Mouse (Mus musculus) intestine, postnatal 0 days (tissue): ENCODE data around the gene Il34. TPM values are rescaled to one million over a fixed set of nuclear protein-coding genes. Genes with fewer than 3 reads are reported as not detected.

Source experiments
- ATAC-seq: fragments of 200-750 bp; cut with Nextera tagmentation; 2 replicates; pipeline ENCODE4 v1.8.0; 2017; ENCODE audit warnings: mild to moderate bottlenecking, moderate TSS enrichment, moderate library complexity
- H3K27ac ChIP-seq: fragments of 300-500 bp; sonication (generic); 2 replicates; pipeline ENCODE4 v1.5.1; 2014; ENCODE audit warnings: mild to moderate bottlenecking, low read depth, low read length, moderate library complexity
- H3K27me3 ChIP-seq: fragments of 300-500 bp; sonication (generic); replicated peaks from 2 replicates; pipeline ENCODE4 v1.6.1; 2014; ENCODE audit warnings: low read length, mixed read lengths; ENCODE audit not compliant: control insufficient read depth, insufficient read depth
- H3K36me3 ChIP-seq: fragments of 300-500 bp; sonication (generic); 2 replicates; pipeline ENCODE4 v1.6.1; 2014; ENCODE audit warnings: mild to moderate bottlenecking, moderate library complexity; ENCODE audit not compliant: control insufficient read depth, insufficient read depth
- H3K4me1 ChIP-seq: fragments of 300-500 bp; sonication (generic); replicated peaks from 2 replicates; pipeline ENCODE4 v1.6.1; 2014; ENCODE audit warnings: antibody characterized with exemption, low read length, mixed read lengths; ENCODE audit not compliant: control insufficient read depth, insufficient read depth
- H3K4me2 ChIP-seq: fragments of 300-500 bp; sonication (generic); replicated peaks from 2 replicates; pipeline ENCODE4 v1.6.1; 2014; ENCODE audit warnings: low read depth, mild to moderate bottlenecking, moderate library complexity
- H3K4me3 ChIP-seq: fragments of 300-500 bp; sonication (generic); 2 replicates; pipeline ENCODE4 v1.5.1; 2014; ENCODE audit warnings: low read depth, low read length
- H3K9ac ChIP-seq: fragments of 300-500 bp; sonication (generic); 2 replicates; pipeline ENCODE4 v1.6.1; 2014; ENCODE audit warnings: mild to moderate bottlenecking, low read depth, low read length
- H3K9me3 ChIP-seq: fragments of 300-500 bp; sonication (generic); 2 replicates; pipeline ENCODE4 v1.6.1; 2016; ENCODE audit warnings: mixed run types; ENCODE audit not compliant: control insufficient read depth
- CTCF ChIP-seq: sonication (generic); IDR thresholded peaks from 2 replicates; pipeline ENCODE4 v1.5.1; 2016; ENCODE audit warnings: low read depth, mild to moderate bottlenecking, control low read depth, antibody characterized with exemption, moderate library complexity
- WGBS: fragments of 180-500 bp; shearing (Covaris S2); extraction: QIAGEN DNeasy Blood & Tissue Kit; methylation state at CpG from one replicate; pipeline ENCODE4 v1.1.7; 2014; 5-methylcytosine and 5-hydroxymethylcytosine counted together
- polyA plus RNA-seq: library from polyadenylated mRNA; unstranded; fragments of >200 nt; fragmentation: Nextera tagmentation; extraction: Ambion mirVana; gene quantifications from 2 replicates; pipeline ENCODE4 v1.2.1, GENCODE M21; 2015

Gene Il34
- polyA plus RNA-seq, result 2.7 and 3.0 TPM in 2 replicates

GRCm38 (mm10) chr8:110805669-110806068 lies at the start of gene Il34:
Gene Il34 (minus strand): TSS chr8:110805924.
- H3K4me3 ChIP-seq, result peak within 1 kb of the TSS; percentile 19; the same call in 1 of the 2 replicates
- H3K27me3 ChIP-seq, result no peaks in the 10 kb centered on the region
- no peak within 1 kb of the TSS for H3K27ac ChIP-seq
- H3K4me1 ChIP-seq, result no peaks in the 10 kb centered on the region
- H3K9ac ChIP-seq, result no peak within 1 kb of the TSS
- H3K36me3 ChIP-seq, result peaks cover 16% of the 10 kb centered on the region
- peak within 1 kb of the TSS; percentile 54 for H3K4me2 ChIP-seq
- 16% methylated on average over 12 of the region's 12 CpGs for WGBS
- no peaks in the 10 kb centered on the region for H3K9me3 ChIP-seq
- TF ChIP-seq CTCF, result no peak
- peak; percentile 54 for ATAC-seq

- Histone ChIP-seq H3K4me2 (no peak overlapping the region), H3K36me3 (peaks cover 65% of the 10 kb centered on the region), H3K27ac (no peak overlapping the region; the same call in 1 of the 2 replicates), H3K4me1 (no peaks in the 10 kb centered on the region), H3K9ac (no peak overlapping the region), H3K9me3 (no peaks in the 10 kb centered on the region), H3K27me3 (no peaks in the 10 kb centered on the region), H3K4me3 (no peak overlapping the region)
- 81% methylated on average over 10 of the region's 10 CpGs for WGBS
- ATAC-seq, result no peak
- TF ChIP-seq CTCF, result no peak
These were observed 45.5 kb upstream of the Il34 start for GRCm38 (mm10) chr8:110851186-110851585.

- peak overlapping the region; percentile 79 for H3K4me2 ChIP-seq
- H3K27me3 ChIP-seq, result no peaks in the 10 kb centered on the region
- ATAC-seq, result no peak
- H3K9me3 ChIP-seq, result no peaks in the 10 kb centered on the region
- H3K36me3 ChIP-seq, result peaks cover 53% of the 10 kb centered on the region
- H3K9ac ChIP-seq, result peak overlapping the region; percentile 88
- H3K4me3 ChIP-seq, result peak overlapping the region; percentile 87
- H3K27ac ChIP-seq, result no peak overlapping the region
- no peak for TF ChIP-seq CTCF
- WGBS, result 49% methylated on average over 14 of the region's 14 CpGs
- H3K4me1 ChIP-seq, result no peaks in the 10 kb centered on the region
These were observed 42.1 kb upstream of the Il34 start for GRCm38 (mm10) chr8:110847645-110848495.

DNA sequence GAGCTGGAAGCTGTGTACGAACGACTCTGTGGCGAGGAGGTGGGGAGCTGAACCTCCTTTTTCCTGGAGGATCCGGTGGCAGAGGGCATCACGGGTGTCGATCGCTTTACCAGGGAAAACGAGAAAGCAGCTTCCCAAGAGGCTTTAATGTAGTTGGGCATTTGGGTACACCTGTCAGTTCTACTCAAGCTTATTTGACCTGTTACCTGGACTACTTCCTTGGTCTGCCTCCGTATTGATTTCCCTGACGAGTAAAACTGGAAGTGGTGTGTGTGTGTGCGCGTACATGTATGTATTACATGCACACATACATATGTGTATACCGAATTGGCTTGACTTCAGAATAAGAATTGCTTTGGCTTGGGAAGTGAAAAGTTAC lies 41.4 kb upstream of the Il34 start:
- no peaks in the 10 kb centered on the region for H3K4me1 ChIP-seq
- TF ChIP-seq CTCF, result no peak
- peak overlapping the region; percentile 87 for H3K4me3 ChIP-seq
- 3% methylated on average over 13 of the region's 13 CpGs for WGBS
- no peaks in the 10 kb centered on the region for H3K27me3 ChIP-seq
- peak overlapping the region; percentile 79 for H3K4me2 ChIP-seq
- H3K27ac ChIP-seq, result peak overlapping the region; percentile 81
- peaks cover 53% of the 10 kb centered on the region for H3K36me3 ChIP-seq
- H3K9me3 ChIP-seq, result no peaks in the 10 kb centered on the region
- ATAC-seq, result peak; percentile 33
- H3K9ac ChIP-seq, result peak overlapping the region; percentile 88

GRCm38 (mm10) chr8:110846405-110847170 lies 40.9 kb upstream of the Il34 start, which contains the start of the genes Cog4 and Sf3b3:
Gene Cog4 (plus strand): TSS chr8:110846600.
Gene Sf3b3 (minus strand): TSS chr8:110846787.
- no peaks in the 10 kb centered on the region for H3K9me3 ChIP-seq
- WGBS, result under 1% methylated on average over 53 of the region's 53 CpGs
- peak within 1 kb of the TSS; percentile 79 for H3K4me2 ChIP-seq
- peak within 1 kb of the TSS; percentile 87 for H3K4me3 ChIP-seq
- peak within 1 kb of the TSS; percentile 88 for H3K9ac ChIP-seq
- peak; percentile 90 for ATAC-seq
- peak within 1 kb of the TSS; percentile 81 for H3K27ac ChIP-seq
- H3K4me1 ChIP-seq, result no peaks in the 10 kb centered on the region
- H3K27me3 ChIP-seq, result no peaks in the 10 kb centered on the region
- peak; percentile 9 for TF ChIP-seq CTCF
- H3K36me3 ChIP-seq, result peaks cover 49% of the 10 kb centered on the region

DNA sequence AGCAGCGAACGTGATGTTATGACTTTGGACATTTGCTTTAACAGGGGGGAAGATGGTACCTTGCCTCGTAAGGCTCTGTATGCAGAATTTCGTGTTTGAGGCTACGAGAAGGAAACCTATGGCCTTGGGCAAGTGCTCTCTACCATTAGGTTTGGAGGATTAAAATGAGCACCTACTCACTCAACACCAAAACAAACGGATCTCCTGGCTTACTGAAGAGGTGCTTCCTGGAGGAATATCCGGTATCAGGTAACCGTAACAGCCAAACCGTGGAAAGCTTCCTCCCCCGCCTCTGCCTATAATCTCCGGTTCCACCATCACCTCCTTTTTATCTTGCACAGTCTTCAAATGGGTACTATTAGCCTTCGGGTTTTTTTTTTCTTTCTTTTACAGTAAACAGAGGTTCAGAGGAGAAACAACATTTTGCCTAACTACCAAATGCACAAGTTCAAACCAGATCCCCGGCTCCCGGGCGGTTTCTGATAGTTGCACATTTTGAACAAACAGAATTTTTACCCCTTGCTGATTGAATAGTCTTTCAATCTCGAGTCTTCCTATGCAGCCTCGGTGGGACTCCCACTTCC lies 40.2 kb upstream of the Il34 start:
- H3K9me3 ChIP-seq, result no peaks in the 10 kb centered on the region
- H3K9ac ChIP-seq, result peak overlapping the region; percentile 88
- peak overlapping the region; percentile 81 for H3K27ac ChIP-seq
- no peak for TF ChIP-seq CTCF
- peak overlapping the region; percentile 87 for H3K4me3 ChIP-seq
- ATAC-seq, result no peak
- 2% methylated on average over 17 of the region's 17 CpGs for WGBS
- H3K4me2 ChIP-seq, result peak overlapping the region; percentile 79
- H3K36me3 ChIP-seq, result peaks cover 49% of the 10 kb centered on the region
- H3K4me1 ChIP-seq, result no peaks in the 10 kb centered on the region
- no peaks in the 10 kb centered on the region for H3K27me3 ChIP-seq
